Mouse (Mus musculus) lung, postnatal 0 days (tissue): Measurements from ENCODE around the gene Gipc2.

ENCODE experiments used
- CTCF ChIP-seq: IDR thresholded peaks from 2 replicates; pipeline ENCODE4 v1.5.1; 2016; ENCODE audit warnings: antibody characterized with exemption, mild to moderate bottlenecking
- EP300 ChIP-seq: IDR thresholded peaks from 2 replicates; pipeline ENCODE4 v1.6.1; 2016; ENCODE audit warnings: antibody characterized with exemption, mild to moderate bottlenecking, control low read depth

- TF ChIP-seq CTCF (no peak), EP300 (no peak)
Measured at GRCm38 (mm10) chr3:152202942-152203341, 36.9 kb upstream of the Gipc2 start.
